Mouse (Mus musculus) left cerebral cortex, adult 2 months (tissue): ENCODE data around the gene Cdipt. TPM values are rescaled to one million over a fixed set of nuclear protein-coding genes. Genes with fewer than 3 reads are reported as not detected.

Experiments
- DNase-seq, 2 experiments: peaks; one replicate each; pipeline ENCODE4 v3.0.0; 2021 to 2022; ENCODE audit warnings: low spot score in 2 of 2, mixed read lengths in 1 of 2; ENCODE audit errors: extremely low spot score in 1 of 2
- H3K27ac ChIP-seq: fragments of 200-600 bp; 2 replicates; pipeline ENCODE4 v1.8.1; 2022
- H3K4me3 ChIP-seq: fragments of 200-600 bp; 2 replicates; pipeline ENCODE4 v1.8.1; 2022
- CTCF ChIP-seq: fragments of 200-600 bp; IDR thresholded peaks from 2 replicates; pipeline ENCODE4 v1.8.1; 2022; ENCODE audit warnings: antibody characterized with exemption, mild to moderate bottlenecking, moderate library complexity
- intact Hi-C: fragments of 180-260 bp; cut with DNase I; formaldehyde crosslinking; loops from one replicate; pipeline ENCODE4 v1.15.1; 2025
- total RNA-seq, 2 experiments: library from RNA; stranded (reverse); gene quantifications; 2 replicates each; pipeline ENCODE4 v1.2.3; 2021

Gene Cdipt
- total RNA-seq, 2 experiments from 2014 or later: 181 to 186 TPM

- peak; percentile 99 for TF ChIP-seq CTCF
- DNase-seq: peak; percentile 94 to 96
- intact Hi-C loops: loop anchor here (1.0 to 2.0 kb wide), 2 partner anchors 41 to 51 kb away; partner anchors contain the start of genes Maz, Pagr1a and Pagr1b
- peak within 1 kb of the TSS; percentile 99 for H3K4me3 ChIP-seq
- peak within 1 kb of the TSS; percentile 100 for H3K27ac ChIP-seq
Measured at GRCm38 (mm10) chr7:126975950-126976866, 494 bp downstream of the Cdipt start, which contains the start of gene Cdiptos. Gene Cdiptos, minus strand, starts transcription at chr7:126976098.

DNA sequence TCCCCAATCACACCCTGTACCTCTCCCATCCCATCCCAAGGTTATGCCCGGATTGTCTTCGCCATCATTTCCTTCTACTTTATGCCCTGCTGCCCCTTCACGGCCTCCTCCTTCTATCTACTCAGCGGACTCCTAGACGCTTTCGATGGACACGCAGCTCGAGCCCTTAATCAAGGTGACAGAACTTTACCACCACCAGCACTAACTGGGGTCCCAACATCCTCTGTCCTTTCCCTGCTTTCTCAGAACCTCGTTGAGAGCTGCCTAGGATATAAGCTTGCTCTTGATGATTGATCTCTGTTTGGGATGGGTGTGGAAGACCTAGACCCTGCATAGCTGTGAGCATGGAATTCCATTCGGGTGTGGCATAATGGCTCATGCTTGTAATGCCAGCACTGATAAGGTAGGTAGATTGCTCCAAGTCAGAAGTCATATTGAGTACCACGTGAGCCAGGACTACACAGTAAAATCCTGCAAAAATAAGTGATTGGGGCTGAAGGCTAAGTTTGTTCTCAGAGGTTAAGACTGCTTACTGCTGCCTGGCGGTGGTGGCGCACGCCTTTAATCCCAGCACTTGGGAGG is 1.3 kb downstream of the Cdipt start:
- no peak for DNase-seq
- Histone ChIP-seq H3K4me3 (peak overlapping the region; percentile 99), H3K27ac (peak overlapping the region; percentile 100)
- intact Hi-C loops: loop anchor here (1.0 to 2.0 kb wide), 2 partner anchors 40 to 50 kb away; partner anchors contain the start of genes Maz, Pagr1a and Pagr1b
- no peak for TF ChIP-seq CTCF

DNA sequence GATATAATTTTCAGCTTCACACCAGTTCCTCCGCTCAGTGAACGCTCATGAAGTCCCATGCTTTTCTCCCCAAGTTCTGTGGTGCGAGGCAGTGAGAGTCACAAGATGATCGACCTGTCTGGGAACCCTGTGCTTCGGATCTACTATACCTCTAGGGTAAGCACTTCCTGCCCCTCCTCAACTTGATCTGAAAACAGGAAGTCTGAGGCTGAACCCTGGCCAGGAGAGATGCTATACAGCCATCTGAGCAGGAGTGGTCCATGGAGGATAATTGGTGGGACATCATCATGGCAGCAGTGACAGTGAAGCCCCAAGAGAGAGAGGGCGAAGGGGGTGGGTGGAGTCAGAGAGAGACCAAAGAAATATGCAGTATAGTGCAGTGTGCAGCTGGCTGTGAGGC is 3.1 kb downstream of the Cdipt start:
- no peak for TF ChIP-seq CTCF
- no peak overlapping the region for H3K27ac ChIP-seq
- no peak overlapping the region for H3K4me3 ChIP-seq
- no peak for DNase-seq
- intact Hi-C loops: no loop called here

DNA sequence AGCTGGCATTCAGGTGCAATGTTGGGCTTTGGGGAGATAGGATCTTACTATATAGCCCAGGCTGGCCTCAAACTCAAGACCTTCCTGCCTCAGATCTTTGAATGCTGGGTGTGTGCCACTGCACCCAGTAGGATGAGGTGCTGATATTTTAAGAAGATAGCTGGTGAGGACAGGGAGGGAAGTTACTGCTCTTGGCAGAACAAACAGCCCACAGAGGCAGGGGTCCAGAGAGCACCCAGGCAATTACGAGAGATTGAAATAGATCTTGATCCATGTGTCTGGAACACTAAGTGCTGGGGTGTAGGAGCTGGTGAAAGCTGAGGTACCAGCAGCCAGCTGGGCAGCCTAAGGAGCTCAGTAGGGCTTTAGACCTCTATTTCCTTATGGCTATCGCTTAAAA is 5.9 kb downstream of the Cdipt start:
- Histone ChIP-seq H3K27ac (no peak overlapping the region), H3K4me3 (no peak overlapping the region)
- no peak for DNase-seq
- TF ChIP-seq CTCF: no peak
- intact Hi-C loops: no loop called here

- no peak overlapping the region for H3K27ac ChIP-seq
- no peak for DNase-seq
- no peak for TF ChIP-seq CTCF
- intact Hi-C loops: no loop called here
- no peak overlapping the region for H3K4me3 ChIP-seq
Measured at GRCm38 (mm10) chr7:126982054-126982453, 6.3 kb downstream of the Cdipt start.

DNA sequence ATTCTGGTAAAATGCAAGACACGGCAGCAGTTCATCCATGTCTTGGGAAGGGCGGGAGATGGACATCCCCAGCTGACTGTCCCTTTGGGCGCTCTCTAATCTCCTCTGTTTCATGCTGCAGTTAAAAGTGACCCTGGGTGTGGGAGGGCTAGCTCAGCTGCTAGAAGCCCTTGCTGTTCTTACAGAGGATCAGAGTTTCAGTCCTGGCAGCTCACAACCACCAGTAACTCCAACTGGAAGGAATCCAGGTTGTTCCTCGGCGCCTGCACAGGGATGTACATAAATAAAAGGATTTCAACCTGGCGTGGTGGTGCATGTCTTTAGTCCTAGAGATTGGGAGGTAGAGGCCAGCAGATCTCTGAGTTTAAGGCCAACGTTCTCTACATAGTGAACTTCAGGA is 7.4 kb downstream of the Cdipt start:
- H3K27ac ChIP-seq: peak overlapping the region; percentile 28; the same call in 1 of the 2 replicates

DNA sequence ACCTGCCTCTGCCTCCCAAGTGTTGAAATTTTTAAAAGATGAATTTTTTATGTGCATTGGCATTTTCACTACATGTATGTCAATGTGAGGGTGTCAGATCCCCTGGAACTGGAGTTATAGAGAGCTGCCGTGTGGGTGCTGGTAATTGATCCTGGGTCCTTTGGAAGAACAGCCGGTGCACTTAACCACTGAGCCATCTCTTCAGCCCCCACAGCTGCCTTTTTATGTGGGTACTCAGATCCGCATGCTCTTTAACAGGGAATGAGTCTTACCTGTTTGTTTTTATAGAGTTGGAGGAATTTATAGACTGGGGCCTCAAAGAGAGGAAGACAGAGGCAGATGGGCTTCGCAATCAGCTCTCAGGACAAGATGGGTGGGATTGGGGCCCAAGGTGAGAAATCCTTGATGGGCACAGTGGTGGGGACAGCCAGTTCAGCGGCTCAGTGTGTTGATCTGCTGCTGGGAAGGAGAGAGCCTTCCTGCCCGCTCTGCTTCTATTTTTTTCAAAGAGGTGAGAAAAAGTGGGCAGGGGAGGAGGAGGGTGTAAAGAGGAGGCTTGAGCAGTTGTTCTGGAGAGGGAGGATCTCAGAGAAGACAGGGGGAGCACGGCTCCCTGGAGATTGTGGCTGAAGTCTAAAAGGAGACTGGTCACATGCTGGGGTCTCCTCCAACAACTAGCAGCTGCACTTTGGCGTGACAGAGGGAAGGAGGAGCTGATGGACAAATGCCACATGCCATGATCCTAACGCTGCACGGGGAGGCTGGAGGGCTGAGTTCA is 9.1 kb downstream of the Cdipt start:
- intact Hi-C loops: loop anchor here (1.0 kb wide), 2 partner anchors 23 to 127 kb away; no protein-coding TSS in a partner anchor
- no peak; the same call in 1 of the 2 replicates for TF ChIP-seq CTCF
- Histone ChIP-seq H3K27ac (peak overlapping the region; percentile 45), H3K4me3 (no peak overlapping the region)
- peak in 1 of 2 experiments; percentile 49 for DNase-seq

More for the DNA sequence above, 7.4 kb downstream of the Cdipt start:
- TF ChIP-seq CTCF: no peak
- no peak for DNase-seq
- intact Hi-C loops: no loop called here
- no peak overlapping the region for H3K4me3 ChIP-seq

GRCm38 (mm10) chr7:126986319-126986718 is 10.6 kb downstream of the Cdipt start:
- intact Hi-C loops: loop anchor here (1.0 kb wide), 1 partner anchor 121 kb away; no protein-coding TSS in a partner anchor
- peak in 1 of 2 experiments; percentile 52 for DNase-seq
- Histone ChIP-seq H3K4me3 (no peak overlapping the region), H3K27ac (peak overlapping the region; percentile 45)
- peak; percentile 64 for TF ChIP-seq CTCF

DNA sequence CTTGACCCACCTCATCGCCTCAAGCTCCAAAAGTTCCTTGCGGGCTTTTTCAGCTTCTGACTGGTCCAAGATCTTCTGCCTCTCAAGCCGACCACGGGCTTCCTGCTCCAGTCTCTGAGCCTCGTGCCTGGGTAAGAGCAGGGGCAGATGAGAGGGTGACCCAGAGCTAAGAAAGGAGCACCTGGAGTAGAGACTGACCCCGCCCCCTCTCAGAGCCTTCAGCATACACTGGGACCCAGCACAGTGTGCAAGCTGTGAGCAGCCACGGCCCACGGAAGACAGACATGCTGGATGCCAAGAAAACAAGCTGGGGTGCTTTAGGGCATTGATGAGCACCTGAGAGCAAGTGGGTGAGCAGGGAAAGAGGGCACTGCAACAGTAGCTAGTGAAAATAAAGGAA is 13.1 kb downstream of the Cdipt start:
- intact Hi-C loops: no loop called here
- no peak overlapping the region for H3K27ac ChIP-seq
- DNase-seq: no peak
- no peak for TF ChIP-seq CTCF
- no peak overlapping the region for H3K4me3 ChIP-seq

GRCm38 (mm10) chr7:126996449-126996848 is 20.7 kb downstream of the Cdipt start:
- no peak for DNase-seq
- no peak overlapping the region for H3K27ac ChIP-seq
- no peak overlapping the region for H3K4me3 ChIP-seq
- peak; percentile 18; the same call in 1 of the 2 replicates for TF ChIP-seq CTCF
- intact Hi-C loops: no loop called here

- Histone ChIP-seq H3K27ac (no peak overlapping the region), H3K4me3 (no peak overlapping the region)
- DNase-seq: no peak
- intact Hi-C loops: no loop called here
- TF ChIP-seq CTCF: no peak
Measured at GRCm38 (mm10) chr7:126999568-126999967, 23.9 kb downstream of the Cdipt start.
